Mouse (Mus musculus): ENCODE results near the gene Tfcp2. TPM values are rescaled to one million over a fixed set of nuclear protein-coding genes. Genes with fewer than 3 reads are reported as not detected.
"Not testable (repeated sequence)": the region's sequence is repeated elsewhere in the genome, so short reads cannot be mapped to it uniquely, and the experiment has no call there.

The Tfcp2 gene
- polyA plus RNA-seq, 1 experiment from 2014 or later: 33.3 TPM

DNA sequence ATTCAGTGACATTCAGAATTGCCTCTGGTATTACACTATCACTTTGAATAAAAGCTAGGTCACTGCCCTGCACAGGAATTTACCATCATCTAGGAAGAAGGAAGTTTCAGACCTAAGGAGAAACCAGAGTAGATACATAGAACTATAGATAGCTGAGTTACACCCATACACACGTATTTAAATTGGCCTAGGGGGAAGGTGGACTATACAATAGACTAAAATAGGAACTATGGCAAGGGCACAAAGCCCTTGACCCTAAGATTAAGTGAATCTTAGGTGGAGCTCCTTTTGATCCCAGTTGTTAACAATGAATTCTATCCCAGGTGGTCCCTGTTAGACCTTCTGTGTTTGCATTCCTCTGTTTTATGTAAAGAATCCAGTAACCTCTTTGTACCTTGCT, 10.8 kb downstream of the Tfcp2 start:
- not testable (repeated sequence) for H3K27me3 ChIP-seq (ENCODE audit: control insufficient read depth, insufficient read depth, low read length); H3K27ac ChIP-seq; ATAC-seq (ENCODE audit: low FRiP score); H3K9me3 ChIP-seq (ENCODE audit: control insufficient read depth, low read length); H3K4me1 ChIP-seq (replicated peaks; ENCODE audit: control insufficient read depth, insufficient read depth, low read length); DNase-seq (ENCODE audit: low spot score); H3K4me2 ChIP-seq (replicated peaks); H3K4me3 ChIP-seq (replicated peaks; ENCODE audit: low read length); H3K9ac ChIP-seq
- WGBS: 87% methylated on average over 1 of the region's 1 CpGs
- H3K36me3 ChIP-seq (replicated peaks; ENCODE audit: control insufficient read depth, insufficient read depth): peaks cover 14% of the 10 kb centered on the region

GRCm38 (mm10) chr15:100539411-100539810, 12.4 kb downstream of the Tfcp2 start:
- H3K4me3 ChIP-seq (replicated peaks; ENCODE audit: low read length): no peak overlapping the region
- 94% methylated on average over 9 of the region's 9 CpGs for WGBS
- no peak for ATAC-seq (ENCODE audit: low FRiP score)
- no peaks in the 10 kb centered on the region for H3K9me3 ChIP-seq (ENCODE audit: control insufficient read depth, low read length)
- H3K27ac ChIP-seq: no peak overlapping the region
- H3K27me3 ChIP-seq (ENCODE audit: control insufficient read depth, insufficient read depth, low read length): no peaks in the 10 kb centered on the region
- no peak overlapping the region for H3K4me2 ChIP-seq (replicated peaks)
- H3K36me3 ChIP-seq (replicated peaks; ENCODE audit: control insufficient read depth, insufficient read depth): peaks cover 16% of the 10 kb centered on the region
- no peaks in the 10 kb centered on the region for H3K4me1 ChIP-seq (replicated peaks; ENCODE audit: control insufficient read depth, insufficient read depth, low read length)
- DNase-seq (ENCODE audit: low spot score): no peak
- H3K9ac ChIP-seq: no peak overlapping the region

- Histone ChIP-seq H3K4me3 (replicated peaks; ENCODE audit: low read length) (no peak overlapping the region), H3K4me2 (replicated peaks) (no peak overlapping the region), H3K36me3 (replicated peaks; ENCODE audit: control insufficient read depth, insufficient read depth) (peaks cover 16% of the 10 kb centered on the region), H3K27me3 (ENCODE audit: control insufficient read depth, insufficient read depth, low read length) (no peaks in the 10 kb centered on the region), H3K27ac (no peak overlapping the region), H3K4me1 (replicated peaks; ENCODE audit: control insufficient read depth, insufficient read depth, low read length) (no peaks in the 10 kb centered on the region), H3K9ac (no peak overlapping the region), H3K9me3 (ENCODE audit: control insufficient read depth, low read length) (no peaks in the 10 kb centered on the region)
- DNase-seq (ENCODE audit: low spot score) (peak; percentile 38), ATAC-seq (ENCODE audit: low FRiP score) (no peak)
- WGBS: 89% methylated on average over 6 of the region's 6 CpGs
Measured at GRCm38 (mm10) chr15:100537913-100538312, 13.9 kb downstream of the Tfcp2 start.

DNA sequence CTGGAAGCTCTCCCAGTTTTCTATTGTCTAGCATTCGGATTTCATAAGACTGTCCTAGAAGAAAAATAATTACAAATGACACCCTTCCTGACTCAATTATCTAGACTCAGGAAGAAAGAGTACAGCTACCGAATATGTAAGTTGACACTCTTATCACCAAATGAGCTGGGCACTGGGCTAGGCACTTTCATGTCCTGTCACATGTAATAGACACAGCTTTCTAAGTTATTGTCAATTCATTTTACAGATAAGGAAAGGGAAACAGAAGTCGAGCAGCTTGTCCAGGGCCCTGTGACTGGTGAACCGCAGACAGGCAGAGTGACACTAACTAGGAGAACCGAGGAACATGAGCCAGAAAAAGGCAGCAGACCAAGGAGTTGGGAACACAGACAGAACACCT, 23.9 kb downstream of the Tfcp2 start:
- Histone ChIP-seq H3K27me3 (ENCODE audit: control insufficient read depth, insufficient read depth, low read length) (no peaks in the 10 kb centered on the region), H3K4me2 (replicated peaks) (no peak overlapping the region), H3K9ac (no peak overlapping the region), H3K9me3 (ENCODE audit: control insufficient read depth, low read length) (no peaks in the 10 kb centered on the region), H3K4me1 (replicated peaks; ENCODE audit: control insufficient read depth, insufficient read depth, low read length) (no peaks in the 10 kb centered on the region), H3K36me3 (replicated peaks; ENCODE audit: control insufficient read depth, insufficient read depth) (peaks cover 29% of the 10 kb centered on the region), H3K27ac (no peak overlapping the region), H3K4me3 (replicated peaks; ENCODE audit: low read length) (no peak overlapping the region)
- 88% methylated on average over 5 of the region's 5 CpGs for WGBS
- ATAC-seq (ENCODE audit: low FRiP score) (no peak), DNase-seq (ENCODE audit: low spot score) (no peak)

GRCm38 (mm10) chr15:100525405-100525804, 26.4 kb downstream of the Tfcp2 start:
- ATAC-seq (ENCODE audit: low FRiP score) (no peak), DNase-seq (ENCODE audit: low spot score) (no peak)
- Histone ChIP-seq H3K4me2 (replicated peaks) (no peak overlapping the region), H3K9ac (no peak overlapping the region), H3K36me3 (replicated peaks; ENCODE audit: control insufficient read depth, insufficient read depth) (peaks cover 42% of the 10 kb centered on the region), H3K27me3 (ENCODE audit: control insufficient read depth, insufficient read depth, low read length) (no peaks in the 10 kb centered on the region), H3K4me3 (replicated peaks; ENCODE audit: low read length) (no peak overlapping the region), H3K27ac (no peak overlapping the region), H3K9me3 (ENCODE audit: control insufficient read depth, low read length) (no peaks in the 10 kb centered on the region), H3K4me1 (replicated peaks; ENCODE audit: control insufficient read depth, insufficient read depth, low read length) (no peaks in the 10 kb centered on the region)
- WGBS: 95% methylated on average over 14 of the region's 14 CpGs

- H3K4me3 ChIP-seq (replicated peaks; ENCODE audit: low read length): no peak overlapping the region
- no peaks in the 10 kb centered on the region for H3K27me3 ChIP-seq (ENCODE audit: control insufficient read depth, insufficient read depth, low read length)
- ATAC-seq (ENCODE audit: low FRiP score): no peak
- peaks cover 64% of the 10 kb centered on the region for H3K36me3 ChIP-seq (replicated peaks; ENCODE audit: control insufficient read depth, insufficient read depth)
- no peak overlapping the region for H3K27ac ChIP-seq
- 94% methylated on average over 14 of the region's 14 CpGs for WGBS
- no peak overlapping the region for H3K9ac ChIP-seq
- no peak for DNase-seq (ENCODE audit: low spot score)
- no peaks in the 10 kb centered on the region for H3K4me1 ChIP-seq (replicated peaks; ENCODE audit: control insufficient read depth, insufficient read depth, low read length)
- no peaks in the 10 kb centered on the region for H3K9me3 ChIP-seq (ENCODE audit: control insufficient read depth, low read length)
- H3K4me2 ChIP-seq (replicated peaks): no peak overlapping the region
Measured at GRCm38 (mm10) chr15:100520306-100520705, 31.5 kb downstream of the Tfcp2 start.

GRCm38 (mm10) chr15:100515121-100515520, 36.7 kb downstream of the Tfcp2 start:
- Histone ChIP-seq H3K27me3 (ENCODE audit: control insufficient read depth, insufficient read depth, low read length) (no peaks in the 10 kb centered on the region), H3K4me1 (replicated peaks; ENCODE audit: control insufficient read depth, insufficient read depth, low read length) (no peaks in the 10 kb centered on the region), H3K9me3 (ENCODE audit: control insufficient read depth, low read length) (no peaks in the 10 kb centered on the region), H3K4me3 (replicated peaks; ENCODE audit: low read length) (no peak overlapping the region), H3K9ac (no peak overlapping the region), H3K4me2 (replicated peaks) (no peak overlapping the region), H3K36me3 (replicated peaks; ENCODE audit: control insufficient read depth, insufficient read depth) (peaks cover 80% of the 10 kb centered on the region), H3K27ac (no peak overlapping the region)
- WGBS: 92% methylated on average over 2 of the region's 2 CpGs
- ATAC-seq (ENCODE audit: low FRiP score) (no peak), DNase-seq (ENCODE audit: low spot score) (no peak)

DNA sequence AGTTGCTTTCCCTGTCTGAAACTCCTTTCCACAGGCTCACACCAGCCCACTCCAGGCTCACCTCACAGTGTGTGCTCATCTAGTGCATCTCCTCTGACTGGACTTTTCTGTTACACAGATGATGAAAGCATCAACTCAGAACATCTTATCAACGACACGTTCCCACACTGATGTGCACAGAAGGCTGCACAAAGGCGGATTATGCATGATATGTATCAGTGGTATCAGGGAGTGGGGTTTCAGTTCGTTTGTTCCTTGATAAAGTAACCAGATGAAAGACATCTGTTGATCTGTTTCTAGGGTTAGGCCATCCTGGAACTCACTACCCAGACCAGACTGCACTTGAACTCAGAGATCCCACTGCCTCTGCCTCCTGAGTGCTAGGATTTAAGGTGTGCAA, 38.4 kb downstream of the Tfcp2 start:
- H3K27ac ChIP-seq: no peak overlapping the region
- 96% methylated on average over 4 of the region's 4 CpGs for WGBS

DNA sequence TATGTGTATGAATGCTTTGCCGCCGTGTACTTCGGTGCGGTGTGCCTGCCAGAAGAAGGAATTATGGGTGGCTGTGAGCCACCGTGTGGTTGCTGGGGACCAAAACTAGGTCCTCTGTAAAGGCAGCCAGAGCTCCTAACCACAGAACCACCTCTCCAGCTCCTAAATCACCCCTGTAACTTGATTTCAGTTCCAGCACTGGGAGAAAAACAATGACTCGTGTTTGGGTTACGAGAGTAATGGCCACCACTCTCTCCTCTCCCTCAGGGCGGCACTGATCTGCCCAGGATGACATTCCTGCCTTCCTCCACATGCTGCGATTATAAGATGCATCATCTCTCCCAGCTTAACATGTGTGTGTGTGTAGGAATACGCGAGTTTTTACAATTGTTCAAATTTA, 41.7 kb downstream of the Tfcp2 start:
- Histone ChIP-seq H3K27me3 (ENCODE audit: control insufficient read depth, insufficient read depth, low read length) (no peaks in the 10 kb centered on the region), H3K4me3 (replicated peaks; ENCODE audit: low read length) (no peak overlapping the region), H3K9ac (no peak overlapping the region), H3K36me3 (replicated peaks; ENCODE audit: control insufficient read depth, insufficient read depth) (peaks cover 94% of the 10 kb centered on the region), H3K4me1 (replicated peaks; ENCODE audit: control insufficient read depth, insufficient read depth, low read length) (no peaks in the 10 kb centered on the region), H3K4me2 (replicated peaks) (no peak overlapping the region), H3K27ac (no peak overlapping the region), H3K9me3 (ENCODE audit: control insufficient read depth, low read length) (no peaks in the 10 kb centered on the region)
- no peak for DNase-seq (ENCODE audit: low spot score)
- 95% methylated on average over 11 of the region's 11 CpGs for WGBS
- no peak for ATAC-seq (ENCODE audit: low FRiP score)

More for the DNA sequence above, 38.4 kb downstream of the Tfcp2 start:
- no peak for DNase-seq (ENCODE audit: low spot score)
- Histone ChIP-seq H3K36me3 (replicated peaks; ENCODE audit: control insufficient read depth, insufficient read depth) (peaks cover 79% of the 10 kb centered on the region), H3K4me3 (replicated peaks; ENCODE audit: low read length) (no peak overlapping the region), H3K4me2 (replicated peaks) (no peak overlapping the region), H3K9me3 (ENCODE audit: control insufficient read depth, low read length) (no peaks in the 10 kb centered on the region), H3K4me1 (replicated peaks; ENCODE audit: control insufficient read depth, insufficient read depth, low read length) (no peaks in the 10 kb centered on the region), H3K27me3 (ENCODE audit: control insufficient read depth, insufficient read depth, low read length) (no peaks in the 10 kb centered on the region), H3K9ac (no peak overlapping the region)
- no peak for ATAC-seq (ENCODE audit: low FRiP score)

DNA sequence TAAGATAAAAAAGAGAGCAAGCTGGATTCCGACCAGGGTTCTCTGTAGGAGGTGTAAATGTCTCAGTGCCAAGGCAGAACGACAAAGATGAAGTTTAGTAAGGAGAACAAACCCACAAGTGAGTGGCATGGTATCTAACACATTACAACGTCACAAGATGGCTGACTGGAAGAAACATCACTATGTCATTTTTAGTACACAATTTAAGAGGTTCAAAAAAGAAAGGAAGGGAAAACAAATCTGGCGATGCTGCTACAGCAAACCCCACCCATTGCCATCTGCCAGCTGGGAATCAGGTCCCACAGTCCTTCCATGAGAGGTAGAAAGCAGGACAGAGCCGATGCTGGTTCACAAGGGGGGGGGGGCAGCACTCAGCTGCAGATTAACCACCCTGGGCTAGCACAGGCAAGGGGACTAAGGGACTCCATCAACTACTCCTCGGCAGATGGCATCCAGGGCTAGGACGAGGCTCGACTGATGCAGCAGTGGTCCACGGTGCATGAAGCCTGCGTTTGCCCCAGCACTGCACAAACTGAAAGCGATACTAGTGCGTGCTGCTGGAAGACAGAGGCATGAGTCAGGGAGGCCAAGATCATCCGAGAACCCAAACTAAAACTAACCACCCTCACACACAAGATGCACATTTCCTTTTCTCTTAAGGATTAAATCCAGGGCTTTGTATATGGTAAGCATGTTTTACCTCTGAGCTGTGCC, 43.2 kb downstream of the Tfcp2 start:
- DNase-seq (ENCODE audit: low spot score) (no peak), ATAC-seq (ENCODE audit: low FRiP score) (no peak)
- Histone ChIP-seq H3K27me3 (ENCODE audit: control insufficient read depth, insufficient read depth, low read length) (no peaks in the 10 kb centered on the region), H3K9ac (no peak overlapping the region), H3K9me3 (ENCODE audit: control insufficient read depth, low read length) (no peaks in the 10 kb centered on the region), H3K4me1 (replicated peaks; ENCODE audit: control insufficient read depth, insufficient read depth, low read length) (no peaks in the 10 kb centered on the region), H3K27ac (no peak overlapping the region), H3K4me2 (replicated peaks) (no peak overlapping the region), H3K36me3 (replicated peaks; ENCODE audit: control insufficient read depth, insufficient read depth) (peaks cover 94% of the 10 kb centered on the region), H3K4me3 (replicated peaks; ENCODE audit: low read length) (no peak overlapping the region)
- WGBS: 85% methylated on average over 13 of the region's 13 CpGs

All from hindbrain, embryonic 14.5 days (tissue).